Mouse (Mus musculus) hindbrain, embryonic 15.5 days (tissue): ENCODE measurements at regions not wholly inside any gene's neighbourhood (a gene's known extent, or its start where the extent isn't known, plus 50 kb on each side); places are given as distances from the start of the nearest gene placed in this dataset.

Experiments
- ATAC-seq: fragments of 200-750 bp; cut with Nextera tagmentation; 2 replicates; pipeline ENCODE4 v1.8.0; 2017; ENCODE audit warnings: low read depth, moderate number of reproducible peaks, moderate TSS enrichment; ENCODE audit not compliant: low FRiP score
- H3K27ac ChIP-seq: fragments of 300-500 bp; sonication (generic); replicated peaks from 2 replicates; pipeline ENCODE4 v1.5.1; 2015; ENCODE audit warnings: mild to moderate bottlenecking, inconsistent platforms
- H3K27me3 ChIP-seq: fragments of 300-500 bp; sonication (generic); 2 replicates; pipeline ENCODE4 v1.6.1; 2015; ENCODE audit warnings: control low read depth, inconsistent platforms
- H3K36me3 ChIP-seq: fragments of 300-500 bp; sonication (generic); 2 replicates; pipeline ENCODE4 v1.6.1; 2015; ENCODE audit warnings: control low read depth, inconsistent platforms
- H3K4me1 ChIP-seq: fragments of 300-500 bp; sonication (generic); replicated peaks from 2 replicates; pipeline ENCODE4 v1.6.1; 2015; ENCODE audit warnings: control low read depth, inconsistent platforms
- H3K4me2 ChIP-seq: fragments of 300-500 bp; sonication (generic); 2 replicates; pipeline ENCODE4 v1.6.1; 2015; ENCODE audit warnings: moderate library complexity, mild to moderate bottlenecking, inconsistent platforms
- H3K4me3 ChIP-seq: fragments of 300-500 bp; sonication (generic); 2 replicates; pipeline ENCODE4 v1.5.1; 2015; ENCODE audit warnings: mild to moderate bottlenecking, inconsistent platforms
- H3K9ac ChIP-seq: fragments of 300-500 bp; sonication (generic); 2 replicates; pipeline ENCODE4 v1.6.1; 2015; ENCODE audit warnings: inconsistent platforms
- H3K9me3 ChIP-seq: fragments of 300-500 bp; sonication (generic); 2 replicates; pipeline ENCODE4 v1.6.1; 2016; ENCODE audit warnings: control low read depth, inconsistent platforms
- WGBS: fragments of 180-500 bp; shearing (Covaris S2); methylation state at CpG from one replicate; pipeline ENCODE4 v1.1.7; 2015; 5-methylcytosine and 5-hydroxymethylcytosine counted together

- H3K9ac ChIP-seq = no peak overlapping the region
- H3K4me2 ChIP-seq = no peak overlapping the region
- no peaks in the 10 kb centered on the region; the same call in 1 of the 2 replicates for H3K4me1 ChIP-seq
- no peak overlapping the region for H3K4me3 ChIP-seq
- no peak for ATAC-seq
- no peak overlapping the region for H3K27ac ChIP-seq
- H3K27me3 ChIP-seq = 0 out of 2 replicates have a peak, but pooled peaks cover 3% of the 10 kb centered on the region
- 52% methylated on average over 6 of the region's 6 CpGs for WGBS
- H3K9me3 ChIP-seq = no peaks in the 10 kb centered on the region
- no peaks in the 10 kb centered on the region for H3K36me3 ChIP-seq
Measured at GRCm38 (mm10) chr16:29993535-29993934, 70.6 kb upstream of the Hes1 start.

GRCm38 (mm10) chr16:29996139-29997069 is 67.8 kb upstream of the Hes1 start:
- Histone ChIP-seq H3K27ac (no peak overlapping the region), H3K4me2 (no peak overlapping the region), H3K4me3 (no peak overlapping the region), H3K36me3 (no peaks in the 10 kb centered on the region), H3K9me3 (no peaks in the 10 kb centered on the region), H3K9ac (no peak overlapping the region), H3K4me1 (no peaks in the 10 kb centered on the region; the same call in 1 of the 2 replicates), H3K27me3 (0 out of 2 replicates have a peak, but pooled peaks cover 3% of the 10 kb centered on the region)
- peak; percentile 42; the same call in 1 of the 2 replicates for ATAC-seq
- 50% methylated on average over 11 of the region's 12 CpGs for WGBS

DNA sequence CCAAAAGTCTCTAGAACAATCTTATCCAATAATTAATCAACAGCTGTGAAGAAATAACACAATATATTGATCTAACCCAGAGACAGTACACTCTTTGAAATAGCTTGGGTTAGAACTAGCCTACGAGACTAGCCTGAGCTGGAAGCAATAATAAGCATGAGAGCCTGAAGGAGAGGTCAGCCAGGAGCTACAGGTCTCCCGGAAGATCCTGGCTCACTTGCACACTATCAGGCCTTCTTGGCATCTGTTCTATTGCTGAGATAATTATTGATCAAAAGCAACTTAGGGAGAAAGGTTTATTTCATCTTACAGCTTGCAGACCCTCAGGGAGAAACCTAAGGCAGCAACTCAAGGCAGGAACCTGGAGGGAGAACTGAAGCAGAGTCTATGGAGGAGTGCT is 64.0 kb upstream of the Hes1 start:
- Histone ChIP-seq H3K4me1 (no peaks in the 10 kb centered on the region; the same call in 1 of the 2 replicates), H3K27ac (no peak overlapping the region), H3K9me3 (no peaks in the 10 kb centered on the region), H3K4me3 (no peak overlapping the region), H3K27me3 (no peaks in the 10 kb centered on the region), H3K4me2 (no peak overlapping the region), H3K9ac (no peak overlapping the region), H3K36me3 (no peaks in the 10 kb centered on the region)
- WGBS = 90% methylated on average over 2 of the region's 2 CpGs
- no peak for ATAC-seq

- 69% methylated on average over 3 of the region's 3 CpGs for WGBS
- no peak overlapping the region for H3K4me3 ChIP-seq
- H3K9ac ChIP-seq = no peak overlapping the region
- no peak for ATAC-seq
- peaks cover 18% of the 10 kb centered on the region for H3K4me1 ChIP-seq
- no peak overlapping the region for H3K4me2 ChIP-seq
- no peaks in the 10 kb centered on the region for H3K36me3 ChIP-seq
- H3K27ac ChIP-seq = no peak overlapping the region
- peaks cover under 1% of the 10 kb centered on the region; the same call in 1 of the 2 replicates for H3K27me3 ChIP-seq
- H3K9me3 ChIP-seq = no peaks in the 10 kb centered on the region
Measured at GRCm38 (mm10) chr16:30005124-30005523, 59.1 kb upstream of the Hes1 start.

GRCm38 (mm10) chr16:30006826-30007225 is 57.4 kb upstream of the Hes1 start:
- no peak overlapping the region for H3K4me3 ChIP-seq
- H3K4me2 ChIP-seq = no peak overlapping the region
- no peak overlapping the region for H3K27ac ChIP-seq
- peaks cover 18% of the 10 kb centered on the region for H3K4me1 ChIP-seq
- ATAC-seq = no peak
- H3K9ac ChIP-seq = no peak overlapping the region
- peaks cover 4% of the 10 kb centered on the region for H3K27me3 ChIP-seq
- H3K9me3 ChIP-seq = no peaks in the 10 kb centered on the region
- WGBS = 63% methylated on average over 4 of the region's 4 CpGs
- H3K36me3 ChIP-seq = no peaks in the 10 kb centered on the region

GRCm38 (mm10) chr16:30008451-30009357 is 55.5 kb upstream of the Hes1 start:
- under 1% methylated on average over 56 of the region's 62 CpGs for WGBS
- Histone ChIP-seq H3K27ac (peak overlapping the region; percentile 75), H3K4me1 (peaks cover 18% of the 10 kb centered on the region), H3K27me3 (peaks cover 4% of the 10 kb centered on the region), H3K36me3 (no peaks in the 10 kb centered on the region), H3K9ac (peak overlapping the region; percentile 64), H3K9me3 (no peaks in the 10 kb centered on the region), H3K4me3 (peak overlapping the region; percentile 53), H3K4me2 (peak overlapping the region; percentile 97)
- peak; percentile 93 for ATAC-seq

DNA sequence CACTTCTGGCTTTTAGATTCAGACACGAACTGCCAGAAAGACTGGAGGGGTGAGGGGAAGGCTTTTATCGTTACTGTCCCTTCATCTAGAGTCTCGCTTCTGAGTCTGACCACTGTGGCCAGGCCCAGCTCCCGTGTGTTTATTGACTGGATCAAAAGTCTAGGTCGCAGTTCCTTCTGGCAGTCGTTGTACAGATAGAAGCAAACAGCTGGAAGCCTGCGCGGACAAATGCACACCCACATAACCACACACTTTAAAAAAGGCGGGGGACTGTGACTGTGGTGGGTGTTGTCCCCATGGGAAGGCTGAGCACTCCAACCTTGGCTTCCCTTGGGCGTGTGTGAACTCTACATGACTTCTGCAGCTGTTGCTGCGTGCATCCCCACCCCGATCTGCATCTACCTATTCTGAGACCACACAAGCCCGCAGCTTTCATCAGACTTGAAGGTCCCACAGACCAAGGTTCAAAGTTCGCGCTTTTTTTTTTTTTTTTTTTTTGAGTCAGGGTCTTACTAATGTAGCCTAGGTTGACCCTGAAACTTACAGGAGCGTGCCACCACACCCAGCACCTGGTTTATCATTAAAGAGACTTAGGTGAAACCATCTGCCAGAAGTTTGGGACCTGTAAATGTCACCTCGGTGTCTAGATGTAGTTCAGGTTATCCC is 54.5 kb upstream of the Hes1 start:
- Histone ChIP-seq H3K27me3 (peaks cover 4% of the 10 kb centered on the region), H3K36me3 (no peaks in the 10 kb centered on the region), H3K4me2 (peak overlapping the region; percentile 97), H3K9ac (0 out of 2 replicates have a peak overlapping the region, but pooled peaks have one; percentile 1), H3K4me1 (peaks cover 18% of the 10 kb centered on the region), H3K4me3 (peak overlapping the region; percentile 53), H3K9me3 (no peaks in the 10 kb centered on the region), H3K27ac (no peak overlapping the region)
- 18% methylated on average over 17 of the region's 17 CpGs for whole genome bisulfite sequencing
- no peak for ATAC-seq

- WGBS = 33% methylated on average over 2 of the region's 2 CpGs
- Histone ChIP-seq H3K36me3 (no peaks in the 10 kb centered on the region), H3K27ac (no peak overlapping the region), H3K9me3 (no peaks in the 10 kb centered on the region), H3K9ac (no peak overlapping the region), H3K4me1 (peaks cover 21% of the 10 kb centered on the region), H3K4me3 (no peak overlapping the region), H3K4me2 (no peak overlapping the region), H3K27me3 (peaks cover 4% of the 10 kb centered on the region)
- ATAC-seq = no peak
Measured at GRCm38 (mm10) chr16:30013123-30013522, 51.1 kb upstream of the Hes1 start.

GRCm38 (mm10) chr16:30013943-30014342 is 50.2 kb upstream of the Hes1 start:
- no peak overlapping the region for H3K4me2 ChIP-seq
- ATAC-seq = no peak
- H3K9ac ChIP-seq = no peak overlapping the region
- H3K4me1 ChIP-seq = peaks cover 14% of the 10 kb centered on the region
- H3K27me3 ChIP-seq = peaks cover 9% of the 10 kb centered on the region
- H3K36me3 ChIP-seq = no peaks in the 10 kb centered on the region
- H3K4me3 ChIP-seq = no peak overlapping the region
- no peak overlapping the region for H3K27ac ChIP-seq
- 83% methylated on average over 9 of the region's 9 CpGs for whole genome bisulfite sequencing
- no peaks in the 10 kb centered on the region for H3K9me3 ChIP-seq
